Mouse (Mus musculus) lung, postnatal 0 days (tissue): ENCODE data around the gene Ttc12. TPM values are rescaled to one million over a fixed set of nuclear protein-coding genes. Genes with fewer than 3 reads are reported as not detected.
A peak's percentile ranks its signal among the peaks of the same experiment; 100 is the strongest.

ENCODE experiments used
- ATAC-seq: fragments of 200-750 bp; cut with Nextera tagmentation; 2 replicates; pipeline ENCODE4 v1.8.0; 2017; ENCODE audit warnings: moderate library complexity
- DNase-seq: peaks from one replicate; pipeline ENCODE4 v3.0.0-alpha.2; 2016; ENCODE audit warnings: low spot score
- H3K27ac ChIP-seq: fragments of 300-500 bp; sonication (generic); 2 replicates; pipeline ENCODE4 v1.5.1; 2014; ENCODE audit warnings: antibody characterized with exemption, mild to moderate bottlenecking, low read length, mixed read lengths
- H3K27me3 ChIP-seq: fragments of 300-500 bp; sonication (generic); replicated peaks from 2 replicates; pipeline ENCODE4 v1.6.1; 2014; ENCODE audit warnings: low read length, mixed read lengths; ENCODE audit not compliant: insufficient read depth
- H3K36me3 ChIP-seq: fragments of 300-500 bp; sonication (generic); 2 replicates; pipeline ENCODE4 v1.6.1; 2014; ENCODE audit warnings: low read length, mixed read lengths; ENCODE audit not compliant: insufficient read depth
- H3K4me1 ChIP-seq: fragments of 300-500 bp; sonication (generic); 2 replicates; pipeline ENCODE4 v1.6.1; 2014; ENCODE audit warnings: antibody characterized with exemption, low read depth, low read length, mixed read lengths; ENCODE audit not compliant: insufficient read depth
- H3K4me2 ChIP-seq: fragments of 300-500 bp; sonication (generic); replicated peaks from 2 replicates; pipeline ENCODE4 v1.6.1; 2014; ENCODE audit warnings: low read depth, mild to moderate bottlenecking, low read length, moderate library complexity, mixed read lengths
- H3K4me3 ChIP-seq: fragments of 300-500 bp; sonication (generic); 2 replicates; pipeline ENCODE4 v1.5.1; 2014; ENCODE audit warnings: low read depth, low read length
- H3K9ac ChIP-seq: fragments of 300-500 bp; sonication (generic); replicated peaks from 2 replicates; pipeline ENCODE4 v1.6.1; 2014; ENCODE audit warnings: low read depth, mild to moderate bottlenecking
- H3K9me3 ChIP-seq: fragments of 300-500 bp; sonication (generic); 2 replicates; pipeline ENCODE4 v1.6.1; 2016; ENCODE audit warnings: low read length, mixed read lengths
- CTCF ChIP-seq: IDR thresholded peaks from 2 replicates; pipeline ENCODE4 v1.5.1; 2016; ENCODE audit warnings: antibody characterized with exemption, mild to moderate bottlenecking
- EP300 ChIP-seq: IDR thresholded peaks from 2 replicates; pipeline ENCODE4 v1.6.1; 2016; ENCODE audit warnings: antibody characterized with exemption, mild to moderate bottlenecking, control low read depth
- WGBS: fragments of 180-500 bp; shearing (Covaris S2); extraction: QIAGEN DNeasy Blood & Tissue Kit; methylation state at CpG from one replicate; pipeline ENCODE4 v1.1.7; 2014; 5-methylcytosine and 5-hydroxymethylcytosine counted together
- polyA plus RNA-seq: library from polyadenylated mRNA; unstranded; fragments of >200 nt; fragmentation: Nextera tagmentation; extraction: Ambion mirVana; gene quantifications from 2 replicates; pipeline ENCODE4 v1.2.1, GENCODE M21; 2015

Ttc12 gene
- polyA plus RNA-seq, 1 experiment from 2014 or later, result 3.5 TPM

DNA sequence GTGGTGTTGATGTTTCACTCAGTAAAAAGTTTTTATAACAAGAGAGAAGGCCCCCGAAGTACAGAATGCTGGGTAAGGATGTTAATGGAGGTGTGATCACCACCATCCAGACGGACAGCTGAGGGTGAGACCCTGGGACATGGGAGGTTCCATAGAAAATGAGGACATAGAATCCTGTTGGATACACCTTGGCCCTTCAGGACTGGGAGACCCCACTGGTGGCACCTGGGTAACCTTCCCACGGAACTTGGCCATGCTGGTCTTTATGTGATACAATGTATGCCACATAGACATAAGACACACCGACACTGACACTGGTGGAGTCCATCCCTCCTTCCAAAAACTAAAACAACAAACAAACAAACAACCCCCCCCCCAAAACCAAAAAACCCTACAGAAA is 16.2 kb upstream of the Ttc12 start:
- WGBS, result 86% methylated on average over 4 of the region's 4 CpGs

DNA sequence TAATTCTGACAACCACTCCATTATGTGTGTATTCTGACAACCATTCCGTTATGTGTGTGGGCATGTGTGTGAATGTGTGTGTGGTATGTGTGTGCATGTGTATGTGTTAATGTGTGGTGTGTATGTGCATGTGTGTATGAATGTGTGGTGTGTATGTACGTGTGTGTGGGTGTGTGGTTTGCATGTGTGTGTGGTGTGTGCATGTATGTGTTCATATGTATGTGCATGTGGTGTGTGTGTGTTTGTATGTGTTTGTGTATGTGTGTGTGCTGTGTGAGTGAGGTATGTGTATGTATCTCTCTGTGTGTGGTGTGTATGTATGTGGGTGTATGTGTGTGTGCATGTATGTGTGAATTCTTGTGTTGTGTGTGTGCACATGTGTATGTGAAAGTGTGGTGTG is 13.9 kb upstream of the Ttc12 start:
- 82% methylated on average over 2 of the region's 2 CpGs for WGBS
- no peak for DNase-seq
- H3K9ac ChIP-seq, result no peak overlapping the region

More for the DNA sequence above, 16.2 kb upstream of the Ttc12 start:
- H3K9me3 ChIP-seq, result no peaks in the 10 kb centered on the region
- H3K4me2 ChIP-seq, result no peak overlapping the region
- no peaks in the 10 kb centered on the region for H3K27me3 ChIP-seq
- DNase-seq, result no peak
- no peak overlapping the region for H3K9ac ChIP-seq
- H3K27ac ChIP-seq, result no peak overlapping the region
- H3K4me3 ChIP-seq, result no peak overlapping the region
- no peak for ATAC-seq
- TF ChIP-seq CTCF (no peak), EP300 (no peak)
- H3K36me3 ChIP-seq, result no peaks in the 10 kb centered on the region
- H3K4me1 ChIP-seq, result no peaks in the 10 kb centered on the region

DNA sequence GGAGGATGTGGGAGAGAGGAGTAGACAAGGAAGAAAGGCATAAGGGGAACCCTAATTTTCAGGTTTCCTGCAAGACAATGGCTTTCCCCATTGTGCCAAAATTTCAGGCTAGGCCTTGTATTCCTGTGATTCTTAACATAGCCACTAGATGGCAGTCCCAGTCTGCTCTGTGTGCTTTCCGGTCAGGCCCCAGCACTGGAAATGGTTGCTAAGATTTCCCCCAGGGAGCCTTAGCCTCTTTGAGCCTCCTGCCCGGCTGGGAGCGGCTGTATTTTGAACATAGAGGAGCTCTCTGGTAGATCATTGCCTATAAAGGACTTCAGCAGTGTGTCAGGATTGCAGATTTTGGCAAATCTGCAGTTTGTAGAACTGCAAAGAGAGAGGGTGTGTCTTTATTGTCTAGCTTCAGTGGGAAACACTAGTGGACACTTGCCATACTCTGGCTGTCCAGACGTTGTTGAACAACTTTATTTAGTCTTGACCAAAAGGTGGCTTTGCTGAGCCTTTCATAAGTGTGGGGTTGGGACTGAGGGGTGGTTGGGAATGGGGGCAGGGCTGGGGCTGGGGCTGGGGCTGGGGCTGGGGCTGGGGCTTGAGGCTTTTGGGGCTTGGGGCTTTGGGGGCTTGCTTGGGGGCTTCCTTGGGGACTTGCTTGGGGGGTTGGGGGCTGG is 8.1 kb upstream of the Ttc12 start:
- no peaks in the 10 kb centered on the region for H3K27me3 ChIP-seq
- no peak overlapping the region for H3K4me3 ChIP-seq
- H3K4me2 ChIP-seq, result no peak overlapping the region
- H3K36me3 ChIP-seq, result no peaks in the 10 kb centered on the region
- TF ChIP-seq EP300 (no peak), CTCF (peak; percentile 96)
- ATAC-seq (peak; percentile 67), DNase-seq (peak; percentile 82)
- H3K27ac ChIP-seq, result no peak overlapping the region
- H3K9ac ChIP-seq, result no peak overlapping the region
- 1% methylated on average over 4 of the region's 4 CpGs for WGBS
- no peaks in the 10 kb centered on the region for H3K9me3 ChIP-seq
- no peaks in the 10 kb centered on the region for H3K4me1 ChIP-seq

More for the DNA sequence above, 13.9 kb upstream of the Ttc12 start:
- Histone ChIP-seq H3K27me3 (no peaks in the 10 kb centered on the region), H3K27ac (no peak overlapping the region), H3K4me1 (no peaks in the 10 kb centered on the region), H3K4me3 (no peak overlapping the region), H3K36me3 (no peaks in the 10 kb centered on the region), H3K9me3 (no peaks in the 10 kb centered on the region), H3K4me2 (no peak overlapping the region)
- no peak for TF ChIP-seq CTCF
- no peak for TF ChIP-seq EP300
- ATAC-seq, result no peak

GRCm38 (mm10) chr9:49490609-49491008 is 4.6 kb upstream of the Ttc12 start:
- Histone ChIP-seq H3K4me2 (no peak overlapping the region), H3K27me3 (no peaks in the 10 kb centered on the region), H3K4me1 (no peaks in the 10 kb centered on the region), H3K9me3 (no peaks in the 10 kb centered on the region), H3K36me3 (no peaks in the 10 kb centered on the region), H3K9ac (no peak overlapping the region), H3K27ac (no peak overlapping the region), H3K4me3 (no peak overlapping the region)
- ATAC-seq (no peak), DNase-seq (no peak)
- WGBS, result 77% methylated on average over 4 of the region's 4 CpGs
- no peak for TF ChIP-seq CTCF
- TF ChIP-seq EP300, result no peak

GRCm38 (mm10) chr9:49488912-49489895 is 3.2 kb upstream of the Ttc12 start:
- H3K4me2 ChIP-seq, result 0 out of 2 replicates have a peak overlapping the region, but pooled peaks have one; percentile 15
- H3K27ac ChIP-seq, result no peak overlapping the region
- H3K4me3 ChIP-seq, result no peak overlapping the region
- no peaks in the 10 kb centered on the region for H3K36me3 ChIP-seq
- no peak for TF ChIP-seq EP300
- TF ChIP-seq CTCF, result peak; percentile 100
- ATAC-seq (peak; percentile 36), DNase-seq (peak; percentile 85)
- H3K4me1 ChIP-seq, result no peaks in the 10 kb centered on the region
- H3K9me3 ChIP-seq, result no peaks in the 10 kb centered on the region
- no peaks in the 10 kb centered on the region for H3K27me3 ChIP-seq
- WGBS, result 28% methylated on average over 16 of the region's 16 CpGs
- no peak overlapping the region for H3K9ac ChIP-seq

DNA sequence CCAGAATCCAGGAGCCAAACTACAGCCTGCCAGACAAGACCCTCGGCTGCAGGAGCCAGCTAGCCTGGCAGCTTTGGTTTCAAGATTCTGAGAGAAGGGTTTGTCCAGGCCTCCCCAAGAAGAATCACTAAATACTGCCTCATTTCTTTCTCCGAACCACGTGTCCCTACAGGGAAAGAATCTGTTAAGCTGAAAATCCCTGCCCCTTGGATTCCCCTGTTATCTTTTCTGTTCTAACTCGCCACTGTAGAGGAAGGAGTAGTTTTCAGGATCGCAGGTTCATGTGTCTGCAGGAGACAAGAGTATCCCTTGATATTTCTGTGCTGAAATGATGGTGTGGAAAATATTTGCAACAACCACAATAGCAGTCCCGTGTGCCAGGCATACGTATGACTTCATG is 2.2 kb upstream of the Ttc12 start:
- ATAC-seq (no peak), DNase-seq (no peak)
- H3K27ac ChIP-seq, result no peak overlapping the region
- 71% methylated on average over 7 of the region's 7 CpGs for WGBS
- no peak overlapping the region for H3K4me2 ChIP-seq
- H3K4me1 ChIP-seq, result no peaks in the 10 kb centered on the region
- no peaks in the 10 kb centered on the region for H3K27me3 ChIP-seq
- H3K9me3 ChIP-seq, result no peaks in the 10 kb centered on the region
- no peaks in the 10 kb centered on the region for H3K36me3 ChIP-seq
- no peak overlapping the region for H3K9ac ChIP-seq
- TF ChIP-seq EP300, result no peak
- TF ChIP-seq CTCF, result no peak
- no peak overlapping the region for H3K4me3 ChIP-seq
